Mouse (Mus musculus): ENCODE results near the gene Ppa2.

GRCm38 (mm10) chr3:133284587-133284986 lies 25.3 kb upstream of the Ppa2 start:
- TF ChIP-seq CTCF (IDR thresholded peaks at IDR 0.05; ENCODE audit: extremely low read depth, insufficient read length, insufficient replicate concordance, low read depth, low read length) (no peak), POLR2A (IDR thresholded peaks at IDR 0.05; ENCODE audit: low read depth, low read length) (no peak)

All from small intestine, adult 2 months (tissue).